Mouse (Mus musculus) adrenal gland, adult (tissue): ENCODE data around the gene Zfp444.
"Not testable (repeated sequence)": the region's sequence is repeated elsewhere in the genome, so short reads cannot be mapped to it uniquely, and the experiment has no call there.

Source experiments
- DNase-seq, 2 experiments: peaks; one replicate each; pipeline ENCODE4 v3.0.0; 2022 to 2023; ENCODE audit warnings: low spot score in 1 of 2; ENCODE audit not compliant: inconsistent age in 2 of 2

Gene Zfp444

DNA sequence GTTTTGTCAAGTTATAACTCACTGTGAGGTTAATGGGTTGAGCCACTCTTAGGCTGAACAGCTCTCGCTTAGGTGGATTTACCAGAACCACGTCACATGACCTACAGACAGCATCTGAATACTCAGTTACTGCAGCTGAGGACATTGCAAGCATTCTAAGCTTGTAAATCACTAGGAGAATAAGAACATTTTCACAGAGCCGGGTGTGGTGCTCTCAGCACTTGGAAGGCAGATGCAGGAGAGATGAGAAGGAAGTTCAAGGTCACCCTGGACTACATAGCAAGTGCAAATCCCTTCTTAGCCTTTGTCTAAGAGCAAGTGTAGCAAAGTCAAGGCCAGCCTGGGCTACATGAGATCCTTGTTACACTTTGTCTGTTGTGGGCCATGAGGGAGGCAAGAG is 32.2 kb downstream of the Zfp444 start:
- DNase-seq = no peak

DNA sequence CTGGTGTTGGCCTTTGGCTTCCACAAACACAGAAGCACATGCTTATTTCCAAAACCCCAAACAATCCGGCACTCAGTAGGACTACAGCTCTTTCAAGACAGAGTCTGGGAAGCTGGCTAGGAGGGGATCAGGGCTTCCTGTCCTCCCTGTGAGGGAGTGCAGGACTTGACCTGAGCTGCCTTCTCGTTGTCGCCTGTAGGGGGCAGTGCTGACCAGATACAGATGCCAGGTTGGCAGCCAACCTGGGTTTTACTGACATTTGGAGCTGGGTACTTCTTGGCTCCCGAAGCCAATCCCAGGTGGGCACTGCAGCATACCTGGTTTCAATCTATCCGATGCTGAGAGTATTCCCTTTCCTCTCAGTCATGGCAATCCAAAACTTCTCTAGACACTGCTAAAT is 41.1 kb downstream of the Zfp444 start:
- DNase-seq = peak; percentile 30 to 71

DNA sequence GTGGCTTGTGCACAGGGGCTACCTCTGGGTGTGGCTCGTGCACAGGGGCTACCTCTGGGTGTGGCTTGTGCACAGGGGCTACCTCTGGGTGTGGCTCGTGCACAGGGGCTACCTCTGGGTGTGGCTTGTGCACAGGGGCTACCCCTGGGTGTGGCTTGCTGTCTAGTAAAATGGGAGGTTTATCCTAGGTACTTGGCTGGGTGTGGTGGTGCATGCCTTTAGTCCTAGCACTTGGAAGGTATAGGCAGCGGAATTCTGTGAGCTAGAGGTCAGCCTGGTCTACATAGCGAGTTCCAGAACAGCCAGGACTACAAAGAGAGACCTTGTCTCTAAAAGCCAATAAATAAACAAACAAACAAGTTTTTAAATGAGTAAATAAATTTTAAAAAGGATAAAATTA is 42.7 kb downstream of the Zfp444 start:
- DNase-seq = not testable (repeated sequence)

DNA sequence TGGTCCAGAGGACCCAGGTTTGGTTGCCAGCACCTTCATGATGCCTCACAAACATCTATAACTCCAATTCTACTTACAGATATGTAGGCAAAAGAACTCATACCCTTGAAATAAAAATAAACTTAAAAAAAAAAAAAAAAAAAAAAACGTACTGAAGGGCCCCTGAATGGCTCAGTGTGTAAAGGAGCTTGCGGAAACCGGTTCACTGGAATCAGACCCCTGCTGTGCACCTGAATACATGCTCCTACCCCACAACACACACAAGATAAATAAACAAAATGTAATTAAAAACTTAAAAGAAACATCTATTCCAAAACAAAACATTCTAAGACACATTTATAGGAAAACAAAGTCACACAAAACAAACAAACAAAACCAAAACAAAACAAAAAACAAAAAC is 48.1 kb downstream of the Zfp444 start:
- DNase-seq = no peak

- DNase-seq = no peak
These were observed 50.0 kb downstream of the Zfp444 start, which contains the start of gene Zscan5b for GRCm38 (mm10) chr7:6221978-6222377. Zscan5b (plus strand) TSS chr7:6222278.

- DNase-seq = peak; percentile 22 to 73
These were observed 56.5 kb downstream of the Zfp444 start for GRCm38 (mm10) chr7:6228491-6228890.

GRCm38 (mm10) chr7:6239787-6240186 is 67.8 kb downstream of the Zfp444 start:
- no peak for DNase-seq

GRCm38 (mm10) chr7:6240841-6241425 is 68.9 kb downstream of the Zfp444 start:
- DNase-seq = peak; percentile 25 to 67
